Mouse (Mus musculus) cerebellum, adult 2 months (tissue): Measurements from ENCODE around the gene Slc38a8.

Experiments used
- CTCF ChIP-seq: fragments of 200-500 bp; IDR thresholded peaks from 2 replicates; pipeline ENCODE4 v1.5.1; 2011; ENCODE audit warnings: low read depth, mild to moderate bottlenecking, control low read depth, low read length, moderate library complexity, borderline replicate concordance; ENCODE audit not compliant: insufficient read depth
- POLR2A ChIP-seq: fragments of 200-500 bp; IDR thresholded peaks from 2 replicates; pipeline ENCODE4 v1.6.1; 2011; ENCODE audit warnings: low read length, control low read depth, borderline replicate concordance; ENCODE audit not compliant: insufficient read depth

DNA sequence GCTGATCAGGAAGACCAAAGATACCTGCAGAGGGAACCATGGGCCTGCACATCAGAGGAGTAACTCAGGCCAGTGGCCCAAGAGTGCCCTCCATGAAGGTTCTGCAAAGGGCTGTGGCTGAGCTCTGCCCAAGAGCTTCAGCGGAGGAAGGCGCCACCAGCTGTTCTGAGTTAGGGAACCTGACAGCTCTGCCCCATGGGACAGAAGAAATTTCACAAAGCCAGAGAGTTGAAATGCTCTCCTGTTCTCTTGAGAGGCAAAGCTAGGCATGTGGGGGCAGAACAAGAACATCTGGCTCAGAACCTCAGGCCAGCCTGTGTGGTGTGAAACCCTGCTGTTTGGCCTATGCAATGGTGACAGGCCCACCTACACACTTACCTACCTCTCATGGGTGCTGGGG lies 1.7 kb downstream of the Slc38a8 start:
- no peak for TF ChIP-seq CTCF
- TF ChIP-seq POLR2A, result no peak
